Comparison of ENCODE assay signal across 9 mouse cellular contexts in the genomic region with DNA sequence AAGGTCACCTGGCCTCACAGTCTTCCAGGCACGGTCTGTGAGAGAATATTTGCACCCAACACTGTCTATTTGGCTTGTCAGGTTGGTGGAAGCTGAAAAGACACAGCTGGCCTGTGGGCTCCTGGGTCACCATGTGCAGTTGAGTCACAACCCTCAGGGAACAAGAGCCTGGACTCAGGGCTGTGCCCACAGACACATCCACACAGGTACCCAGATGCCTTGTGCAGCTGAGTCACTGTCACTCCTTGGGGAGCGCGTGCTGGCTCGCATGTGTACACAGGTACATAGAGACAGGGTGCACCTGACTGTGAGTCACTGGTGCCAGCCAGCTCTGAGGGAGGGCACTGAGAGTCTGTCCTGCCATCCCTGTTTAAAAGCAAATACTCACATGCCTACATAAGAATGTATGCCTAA.
DNase-seq lines count a peak whose midpoint lies in the region; ATAC-seq and TF ChIP-seq lines count a peak whose summit lies in the region.
"Had no signal": no experiment of that assay in that cellular context is flagged by ENCODE, and none has a peak within 500 bp of the region (broad histone marks: within the 10 kb centered on the region; RNA-seq: fewer than 3 reads in every experiment).

No protein-coding gene starts in this region.

- no peaks in the 10 kb centered on the region for H3K36me3 ChIP-seq in kidney, postnatal 0 days (ENCODE audit: insufficient read depth, low read length)
- H3K36me3 ChIP-seq in kidney, adult 2 months (ENCODE audit: control insufficient read depth, insufficient read depth, low read length): no peaks in the 10 kb centered on the region
- H3K36me3 ChIP-seq in heart, embryonic 13.5 days: peaks cover 11% of the 10 kb centered on the region; the same call in 1 of the 2 replicates
- H3K36me3 ChIP-seq: limb, embryonic 13.5 days had no signal

- H3K27ac ChIP-seq in kidney, postnatal 0 days: peak overlapping the region; percentile 44; the same call in 1 of the 2 replicates
- no peak overlapping the region for H3K27ac ChIP-seq in kidney, adult 2 months (ENCODE audit: insufficient read depth, low read depth, low read length)
- H3K27ac ChIP-seq in heart, embryonic 13.5 days (replicated peaks): peak overlapping the region; percentile 75
- H3K27ac ChIP-seq: limb, embryonic 13.5 days had no signal

- DNase-seq in kidney, postnatal 0 days (ENCODE audit: low spot score): no peak
- no peak for DNase-seq in kidney, adult 2 months
- peak; percentile 63 for DNase-seq in MN1 (ENCODE audit: low spot score)
- peak; percentile 64 for DNase-seq in lung, postnatal 14 days
- DNase-seq in right cerebral cortex, postnatal 25 days: no peak
- DNase-seq in gastrocnemius, postnatal 4 days (ENCODE audit: low spot score in 2 of 2): no peak
- no peak for DNase-seq in kidney, adult 8-10 months

- TF ChIP-seq POLR2A in kidney, adult 2 months (IDR thresholded peaks at IDR 0.05; ENCODE audit: low read depth, low read length): no peak

- H3K27me3 ChIP-seq in kidney, postnatal 0 days (ENCODE audit: insufficient read depth, low read length): no peaks in the 10 kb centered on the region
- H3K27me3 ChIP-seq in kidney, adult 2 months (replicated peaks; ENCODE audit: control insufficient read depth, insufficient read depth, low read length): no peaks in the 10 kb centered on the region
- no peaks in the 10 kb centered on the region for H3K27me3 ChIP-seq in heart, embryonic 13.5 days (replicated peaks)
- H3K27me3 ChIP-seq: limb, embryonic 13.5 days had no signal

- no peak for TF ChIP-seq CTCF in kidney, postnatal 0 days (IDR thresholded peaks at IDR 0.05; ENCODE audit: low read depth)
- no peak for TF ChIP-seq CTCF in kidney, adult 2 months (conservative IDR thresholded peaks at IDR 0.05; ENCODE audit: insufficient read depth, insufficient read length, low read depth, low read length)

- no peak; the same call in 1 of the 2 replicates for ATAC-seq in kidney, postnatal 0 days (replicated peaks; ENCODE audit: low FRiP score, low read depth)
- ATAC-seq in heart, embryonic 13.5 days (ENCODE audit: extremely low read depth, insufficient number of reproducible peaks, low FRiP score, low TSS enrichment): no peak

- H3K4me1 ChIP-seq in kidney, postnatal 0 days (replicated peaks; ENCODE audit: insufficient read depth, low read length): peaks cover 3% of the 10 kb centered on the region; the same call in 1 of the 2 replicates
- no peaks in the 10 kb centered on the region for H3K4me1 ChIP-seq in kidney, adult 2 months (ENCODE audit: control insufficient read depth, insufficient read depth, low read length)
- H3K4me1 ChIP-seq in heart, embryonic 13.5 days: peaks cover 33% of the 10 kb centered on the region

- no peak overlapping the region for H3K9ac ChIP-seq in kidney, postnatal 0 days (ENCODE audit: low read depth, low read length)
- H3K9ac ChIP-seq in heart, embryonic 13.5 days: peak overlapping the region; percentile 30; the same call in 1 of the 2 replicates
- H3K9ac ChIP-seq: limb, embryonic 13.5 days had no signal

- H3K4me3 ChIP-seq in kidney, postnatal 0 days (replicated peaks; ENCODE audit: low read depth, low read length): no peak overlapping the region
- H3K4me3 ChIP-seq in kidney, adult 2 months (ENCODE audit: insufficient read depth, low read depth, low read length): no peak overlapping the region
- H3K4me3 ChIP-seq in heart, embryonic 13.5 days: no peak overlapping the region
- H3K4me3 ChIP-seq: limb, embryonic 13.5 days had no signal

- 76% methylated on average over 4 of the region's 4 CpGs for WGBS in kidney, postnatal 0 days
- WGBS in kidney, adult 2 months: 81% methylated on average over 4 of the region's 4 CpGs
- WGBS in heart, embryonic 13.5 days: 66% methylated on average over 4 of the region's 4 CpGs

- no peak overlapping the region for H3K4me2 ChIP-seq in kidney, postnatal 0 days (ENCODE audit: low read length)
- no peak overlapping the region for H3K4me2 ChIP-seq in heart, embryonic 13.5 days
- H3K4me2 ChIP-seq: limb, embryonic 13.5 days had no signal

- H3K9me3 ChIP-seq in kidney, postnatal 0 days (replicated peaks; ENCODE audit: low read length): no peaks in the 10 kb centered on the region
- H3K9me3 ChIP-seq in heart, embryonic 13.5 days: 0 out of 2 replicates have a peak, but pooled peaks cover 5% of the 10 kb centered on the region

Comparison
In these comparisons a context has a peak if more than half of its experiments do, and no peak if none do; other contexts are left out.
1. DNase-seq: peak in MN1 (single experiment) and lung, postnatal 14 days (single experiment); none in kidney, postnatal 0 days (single experiment), kidney, adult 2 months (single experiment), right cerebral cortex, postnatal 25 days (single experiment), gastrocnemius, postnatal 4 days (0 of 2) and kidney, adult 8-10 months (0 of 2).